Mouse (Mus musculus) limb, embryonic 14.5 days (tissue): ENCODE measurements at regions not wholly inside any gene's neighbourhood (a gene's known extent, or its start where the extent isn't known, plus 50 kb on each side); places are given as distances from the start of the nearest gene placed in this dataset.

Experiments used
- ATAC-seq: fragments of 200-750 bp; cut with Nextera tagmentation; 2 replicates; pipeline ENCODE4 v1.8.0; 2017; ENCODE audit warnings: low read depth, moderate number of reproducible peaks, moderate TSS enrichment; ENCODE audit not compliant: low FRiP score
- DNase-seq: peaks from one replicate; pipeline ENCODE4 v3.0.0-alpha.2; 2015; ENCODE audit warnings: low spot score
- H3K27ac ChIP-seq: fragments of 300-500 bp; sonication (generic); replicated peaks from 2 replicates; pipeline ENCODE4 v1.5.1; 2014; ENCODE audit warnings: low read depth, mild to moderate bottlenecking, low read length, moderate library complexity, mixed read lengths
- H3K27me3 ChIP-seq: fragments of 300-500 bp; sonication (generic); 2 replicates; pipeline ENCODE4 v1.6.1; 2014; ENCODE audit warnings: low read length, mixed read lengths; ENCODE audit not compliant: control insufficient read depth, insufficient read depth
- H3K36me3 ChIP-seq: fragments of 300-500 bp; sonication (generic); 2 replicates; pipeline ENCODE4 v1.6.1; 2014; ENCODE audit warnings: mild to moderate bottlenecking, low read length, moderate library complexity, mixed read lengths; ENCODE audit not compliant: control insufficient read depth, insufficient read depth
- H3K4me1 ChIP-seq: fragments of 300-500 bp; sonication (generic); 2 replicates; pipeline ENCODE4 v1.6.1; 2014; ENCODE audit warnings: antibody characterized with exemption, low read length, mixed read lengths; ENCODE audit not compliant: control insufficient read depth, insufficient read depth
- H3K4me2 ChIP-seq: fragments of 300-500 bp; sonication (generic); replicated peaks from 2 replicates; pipeline ENCODE4 v1.6.1; 2014; ENCODE audit warnings: low read depth, mild to moderate bottlenecking, low read length, moderate library complexity; ENCODE audit not compliant: severe bottlenecking
- H3K4me3 ChIP-seq: fragments of 300-500 bp; sonication (generic); replicated peaks from 2 replicates; pipeline ENCODE4 v1.5.1; 2014; ENCODE audit warnings: low read length
- H3K9ac ChIP-seq: fragments of 300-500 bp; sonication (generic); 2 replicates; pipeline ENCODE4 v1.6.1; 2014; ENCODE audit warnings: mild to moderate bottlenecking, low read depth, low read length, moderate library complexity; ENCODE audit not compliant: severe bottlenecking
- H3K9me3 ChIP-seq: fragments of 300-500 bp; sonication (generic); 2 replicates; pipeline ENCODE4 v1.6.1; 2016; ENCODE audit warnings: low read length; ENCODE audit not compliant: control insufficient read depth
- POLR2A ChIP-seq: fragments of 200-500 bp; IDR thresholded peaks from 2 replicates; pipeline ENCODE4 v1.8.0; 2012; ENCODE audit warnings: inconsistent platforms, mild to moderate bottlenecking, moderate library complexity, borderline replicate concordance; ENCODE audit not compliant: insufficient read depth, insufficient read length; ENCODE audit errors: extremely low read depth
- WGBS: fragments of 180-500 bp; shearing (Covaris S2); extraction: QIAGEN DNeasy Blood & Tissue Kit; methylation state at CpG from one replicate; pipeline ENCODE4 v1.1.7; 2014; 5-methylcytosine and 5-hydroxymethylcytosine counted together

DNA sequence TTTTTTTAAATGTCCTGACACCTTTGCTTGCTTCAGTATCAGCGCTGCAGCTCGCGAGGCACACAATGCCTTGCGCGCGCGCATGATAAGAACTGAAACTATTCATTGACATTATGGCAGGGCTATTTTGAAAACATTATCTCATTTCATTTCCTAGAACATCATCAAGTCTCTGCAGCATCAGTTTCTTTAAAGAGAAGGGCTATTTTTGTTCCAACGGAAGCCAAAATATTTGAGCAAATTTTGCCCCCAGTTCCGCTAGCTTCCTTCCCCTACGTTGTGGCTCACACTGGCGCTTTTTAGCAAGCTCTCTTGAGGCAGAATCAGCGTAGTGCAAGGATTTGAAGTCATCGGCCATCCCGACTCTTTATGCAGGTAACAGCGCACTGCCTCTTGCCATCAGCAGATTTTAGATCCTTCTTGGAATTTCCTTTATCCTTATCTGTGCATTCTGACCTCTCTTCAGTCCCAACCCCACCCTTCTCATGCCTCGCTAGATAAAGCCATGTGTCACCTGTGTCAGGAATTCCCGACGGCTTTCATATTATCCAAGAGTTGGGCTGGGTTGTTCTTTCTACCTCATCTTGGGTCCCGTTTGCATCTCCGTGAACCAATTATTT, 77.1 kb downstream of the Phlda1 start:
- TF ChIP-seq POLR2A: no peak
- H3K36me3 ChIP-seq: no peaks in the 10 kb centered on the region
- H3K4me1 ChIP-seq: no peaks in the 10 kb centered on the region
- WGBS: 88% methylated on average over 20 of the region's 20 CpGs
- no peak overlapping the region for H3K4me3 ChIP-seq
- no peak overlapping the region for H3K27ac ChIP-seq
- no peaks in the 10 kb centered on the region for H3K9me3 ChIP-seq
- no peak for ATAC-seq
- no peak overlapping the region for H3K4me2 ChIP-seq
- no peak overlapping the region for H3K9ac ChIP-seq
- DNase-seq: no peak
- no peaks in the 10 kb centered on the region for H3K27me3 ChIP-seq

DNA sequence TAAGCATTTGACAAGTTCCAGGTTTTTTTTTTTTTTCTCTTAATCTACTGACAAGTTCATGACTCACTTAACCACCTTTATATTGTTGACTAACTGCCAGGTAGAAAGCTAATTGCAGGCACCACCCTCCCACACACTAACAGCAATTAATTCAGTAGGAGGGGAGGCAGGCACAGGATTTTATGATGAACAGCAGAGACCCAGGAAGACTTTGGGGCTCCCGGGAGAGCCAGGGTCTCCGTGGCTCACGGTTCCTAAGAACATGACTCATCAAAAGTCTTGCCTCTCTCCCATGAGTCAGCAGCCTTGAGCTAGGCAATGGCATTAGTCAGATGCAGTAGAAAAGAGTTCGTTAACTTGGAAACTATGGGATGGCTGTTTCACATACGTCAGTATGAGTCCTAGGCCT, 77.7 kb downstream of the Phlda1 start:
- Histone ChIP-seq H3K27me3 (no peaks in the 10 kb centered on the region), H3K4me1 (no peaks in the 10 kb centered on the region), H3K4me3 (no peak overlapping the region), H3K9me3 (no peaks in the 10 kb centered on the region), H3K9ac (no peak overlapping the region), H3K36me3 (no peaks in the 10 kb centered on the region), H3K4me2 (no peak overlapping the region), H3K27ac (no peak overlapping the region)
- TF ChIP-seq POLR2A: no peak
- WGBS: 69% methylated on average over 5 of the region's 5 CpGs
- ATAC-seq (no peak), DNase-seq (no peak)

DNA sequence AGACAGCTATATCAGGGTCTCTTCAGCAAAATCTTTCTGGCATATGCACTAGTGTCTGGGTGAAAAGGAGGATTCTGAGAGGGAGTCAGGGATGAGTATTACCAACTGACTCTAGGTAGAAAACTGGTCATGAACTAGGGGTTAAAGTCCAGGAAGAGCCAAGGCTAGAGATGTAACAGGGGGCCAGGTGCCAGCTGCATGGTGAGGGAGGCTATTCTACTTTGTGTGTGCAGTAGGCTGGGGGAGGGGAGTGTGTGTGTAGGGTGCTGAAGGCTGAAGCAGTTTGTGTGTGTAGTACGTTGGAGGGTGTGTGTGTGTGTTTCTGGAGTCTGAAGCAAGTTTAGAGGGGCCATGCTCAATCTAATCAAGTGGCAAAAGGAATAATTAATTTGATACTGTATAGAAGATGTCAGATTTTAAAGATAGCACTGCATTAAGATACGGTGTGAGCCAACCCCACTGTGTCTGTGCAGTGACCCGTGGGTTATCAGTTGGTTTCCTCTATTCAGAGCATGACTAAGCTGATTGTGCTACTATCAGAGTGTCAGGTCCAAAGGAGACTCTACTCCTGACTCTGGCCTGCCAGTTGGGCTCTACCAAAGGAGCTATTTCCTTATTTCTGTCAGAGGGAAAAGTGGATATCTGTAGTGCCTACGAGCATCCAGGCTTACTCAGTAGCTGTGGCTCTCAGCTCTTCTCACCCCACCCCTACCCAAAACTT, 82.0 kb downstream of the Phlda1 start:
- no peaks in the 10 kb centered on the region for H3K9me3 ChIP-seq

DNA sequence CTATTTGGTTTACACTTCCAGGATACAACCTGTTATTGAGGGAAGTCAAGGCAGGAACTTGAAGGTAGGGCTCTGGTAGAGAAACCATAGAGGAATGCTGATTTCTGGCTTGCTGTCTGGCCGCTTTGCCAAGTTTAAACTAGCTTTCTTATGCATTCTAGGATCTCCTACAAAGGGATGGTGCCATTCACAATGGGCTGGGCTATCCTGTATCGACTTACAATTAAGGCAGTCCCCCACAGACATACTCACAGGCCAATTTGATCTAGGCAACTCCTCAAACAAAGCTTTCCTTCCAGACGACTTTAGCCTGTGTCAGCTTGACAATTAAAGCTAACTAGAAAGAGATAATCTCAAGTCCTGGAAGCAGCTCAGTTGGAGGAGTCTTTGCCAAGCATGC, 83.1 kb downstream of the Phlda1 start:
- TF ChIP-seq POLR2A: no peak
- H3K9ac ChIP-seq: no peak overlapping the region
- no peaks in the 10 kb centered on the region for H3K4me1 ChIP-seq
- DNase-seq: no peak
- no peaks in the 10 kb centered on the region for H3K27me3 ChIP-seq
- H3K36me3 ChIP-seq: no peaks in the 10 kb centered on the region
- H3K27ac ChIP-seq: no peak overlapping the region
- no peak overlapping the region for H3K4me2 ChIP-seq
- no peak overlapping the region for H3K4me3 ChIP-seq
- no peaks in the 10 kb centered on the region for H3K9me3 ChIP-seq
- 68% methylated on average over 3 of the region's 3 CpGs for WGBS
- ATAC-seq: no peak

More for the DNA sequence above, 82.0 kb downstream of the Phlda1 start:
- H3K27ac ChIP-seq: no peak overlapping the region
- no peak overlapping the region for H3K4me3 ChIP-seq
- H3K36me3 ChIP-seq: no peaks in the 10 kb centered on the region
- no peak overlapping the region for H3K4me2 ChIP-seq
- no peaks in the 10 kb centered on the region for H3K4me1 ChIP-seq
- ATAC-seq: no peak
- DNase-seq: no peak
- no peaks in the 10 kb centered on the region for H3K27me3 ChIP-seq
- 81% methylated on average over 4 of the region's 4 CpGs for WGBS
- no peak for TF ChIP-seq POLR2A
- no peak overlapping the region for H3K9ac ChIP-seq

DNA sequence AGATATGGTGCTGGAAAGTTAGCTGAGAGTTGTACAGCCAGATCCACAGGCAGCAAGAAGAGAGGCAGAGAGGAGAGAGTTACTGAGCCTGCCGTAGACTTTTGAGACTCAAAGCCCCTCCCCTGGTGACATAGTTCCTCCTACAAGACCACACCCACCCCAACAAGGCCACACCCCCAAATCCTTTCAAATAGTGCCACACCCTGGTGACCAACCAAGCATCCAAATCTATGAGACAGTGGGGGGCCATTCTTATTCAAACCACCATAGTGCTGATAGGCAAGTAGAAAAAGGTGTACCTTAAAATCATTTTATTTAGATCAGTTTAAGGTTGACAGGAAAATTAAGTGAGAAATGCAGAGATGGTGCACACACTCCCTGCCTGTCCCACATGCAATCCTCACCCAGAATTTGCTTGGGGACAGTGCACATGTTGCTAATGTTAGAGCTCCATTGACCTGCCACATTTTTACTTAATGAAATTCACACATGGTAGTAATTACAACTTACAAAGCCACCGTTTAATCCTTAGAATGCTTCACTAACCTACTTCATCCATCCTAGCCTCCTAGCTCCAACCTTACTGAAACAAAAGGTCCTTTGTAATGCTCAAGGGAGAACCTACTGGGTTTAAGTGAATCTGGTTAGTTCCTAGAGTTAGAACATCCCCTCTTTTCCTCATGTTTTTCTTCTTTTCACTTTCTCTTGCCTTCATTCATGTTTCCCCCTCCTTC, 86.5 kb downstream of the Phlda1 start:
- no peak for ATAC-seq
- WGBS: 48% methylated on average over 2 of the region's 2 CpGs
- Histone ChIP-seq H3K4me2 (no peak overlapping the region), H3K27me3 (no peaks in the 10 kb centered on the region), H3K9me3 (no peaks in the 10 kb centered on the region), H3K4me1 (peaks cover 15% of the 10 kb centered on the region), H3K27ac (no peak overlapping the region), H3K36me3 (no peaks in the 10 kb centered on the region), H3K4me3 (no peak overlapping the region), H3K9ac (no peak overlapping the region)
- no peak for TF ChIP-seq POLR2A
- DNase-seq: no peak
